Mouse (Mus musculus): ENCODE results near the gene 6330409D20Rik. TPM values are rescaled to one million over a fixed set of nuclear protein-coding genes. Genes with fewer than 3 reads are reported as not detected.

Gene 6330409D20Rik
- polyA plus RNA-seq, 1 experiment from 2014 or later = 2.1 TPM

DNA sequence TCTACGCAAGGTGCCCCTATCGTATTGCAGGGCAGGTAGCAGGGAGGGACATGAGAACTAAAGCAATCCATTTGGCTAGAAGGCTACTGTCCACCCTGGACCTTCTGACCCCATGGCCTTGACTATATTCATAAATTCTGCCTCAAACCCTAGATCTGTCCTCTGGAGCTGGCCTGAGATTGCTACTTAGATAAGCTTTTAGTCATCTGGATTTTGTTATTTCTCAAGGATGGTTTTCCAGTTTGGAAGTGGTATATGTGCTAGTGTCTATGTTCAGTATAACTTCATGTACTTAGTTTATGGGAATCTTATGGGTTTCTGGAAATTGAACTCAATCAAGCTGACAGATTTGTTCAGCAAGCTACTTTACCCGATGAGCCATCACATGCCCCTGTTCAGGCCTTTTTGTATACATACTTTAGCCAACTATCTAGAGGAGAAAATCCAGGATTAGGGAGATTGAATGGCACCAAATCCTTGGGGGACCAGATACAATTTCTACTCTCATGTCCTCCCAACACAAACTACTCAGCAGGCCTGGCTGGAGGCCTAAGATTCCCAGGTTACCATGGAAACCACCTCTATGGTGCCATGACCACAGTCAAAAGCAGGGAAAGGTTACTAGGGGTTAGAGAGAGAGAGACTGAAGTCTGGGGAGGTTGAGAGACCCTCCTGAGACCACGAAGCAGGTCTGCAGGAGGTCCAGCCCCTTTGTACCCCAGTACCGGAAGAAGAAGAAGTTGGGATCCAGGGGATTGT, 28.7 kb upstream of the 6330409D20Rik start:
- no peaks in the 10 kb centered on the region for H3K9me3 ChIP-seq
- no peak overlapping the region for H3K27ac ChIP-seq
- no peak overlapping the region for H3K4me3 ChIP-seq (replicated peaks)
- no peak for ATAC-seq (ENCODE audit: low FRiP score)
- H3K4me2 ChIP-seq = no peak overlapping the region
- no peak overlapping the region for H3K9ac ChIP-seq
- peaks cover 13% of the 10 kb centered on the region for H3K4me1 ChIP-seq
- WGBS = 61% methylated on average over 5 of the region's 5 CpGs
- no peaks in the 10 kb centered on the region for H3K36me3 ChIP-seq (replicated peaks)
- H3K27me3 ChIP-seq = no peaks in the 10 kb centered on the region

DNA sequence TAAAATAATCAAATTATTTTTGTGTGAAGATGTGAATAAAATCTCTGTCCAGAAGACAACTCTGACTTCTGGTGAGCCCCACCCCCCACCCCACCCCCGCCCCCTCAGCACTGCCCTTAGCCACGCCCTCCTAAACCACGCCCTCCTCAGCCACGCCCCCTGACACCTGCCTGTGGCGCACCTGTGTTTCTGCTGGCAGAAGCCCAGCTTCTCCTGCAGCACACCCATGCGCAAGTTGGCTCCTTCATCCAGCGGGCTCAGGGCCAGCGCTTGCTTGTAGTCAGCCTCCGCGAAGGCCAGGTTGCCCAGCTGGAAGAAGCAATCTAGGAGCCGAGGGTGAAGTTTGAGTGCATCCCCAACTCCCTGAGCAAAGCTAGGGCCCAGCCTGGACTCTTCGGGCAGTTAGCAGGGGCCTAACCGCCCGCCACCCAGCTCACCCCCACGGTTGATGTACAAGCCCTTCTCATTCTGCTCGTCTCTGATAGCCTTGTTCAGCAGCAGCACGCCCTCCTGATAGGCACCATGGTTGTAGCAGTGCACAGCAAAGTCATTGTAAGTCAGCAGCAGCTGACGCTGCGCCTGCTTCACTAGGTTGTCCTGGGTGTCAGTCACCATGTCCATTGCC, 28.0 kb upstream of the 6330409D20Rik start:
- Histone ChIP-seq H3K9ac (no peak overlapping the region), H3K4me1 (peaks cover 13% of the 10 kb centered on the region), H3K4me2 (no peak overlapping the region), H3K27me3 (no peaks in the 10 kb centered on the region), H3K4me3 (replicated peaks) (no peak overlapping the region), H3K9me3 (no peaks in the 10 kb centered on the region), H3K27ac (no peak overlapping the region), H3K36me3 (replicated peaks) (no peaks in the 10 kb centered on the region)
- ATAC-seq (ENCODE audit: low FRiP score) = no peak
- WGBS = 58% methylated on average over 17 of the region's 19 CpGs

DNA sequence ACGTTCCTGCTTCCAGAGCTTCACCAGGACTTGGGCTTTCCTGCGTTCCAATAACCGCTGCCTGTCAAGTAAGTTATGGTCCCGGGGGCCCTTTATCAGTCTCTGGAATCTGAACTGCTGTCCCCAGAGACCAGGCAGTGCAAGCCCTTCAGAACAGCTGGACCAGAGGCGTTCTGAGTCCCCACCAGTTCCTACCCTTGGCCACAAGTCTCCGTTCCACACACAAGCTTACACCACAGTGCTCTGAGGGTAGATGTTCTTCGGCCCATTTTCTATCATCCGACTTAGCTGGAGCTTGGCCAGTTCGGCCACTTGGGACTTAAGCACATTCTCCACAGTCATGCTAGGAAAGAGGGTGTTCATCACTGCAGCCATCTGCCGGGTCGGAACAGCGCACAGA, 26.4 kb upstream of the 6330409D20Rik start:
- no peak overlapping the region for H3K4me3 ChIP-seq (replicated peaks)
- H3K9me3 ChIP-seq = no peaks in the 10 kb centered on the region
- 89% methylated on average over 12 of the region's 12 CpGs for WGBS
- peaks cover 11% of the 10 kb centered on the region for H3K36me3 ChIP-seq (replicated peaks)
- H3K27me3 ChIP-seq = no peaks in the 10 kb centered on the region
- no peak for ATAC-seq (ENCODE audit: low FRiP score)
- H3K4me2 ChIP-seq = no peak overlapping the region
- H3K9ac ChIP-seq = no peak overlapping the region
- H3K27ac ChIP-seq = no peak overlapping the region
- H3K4me1 ChIP-seq = peaks cover 13% of the 10 kb centered on the region

- no peak overlapping the region for H3K9ac ChIP-seq
- H3K9me3 ChIP-seq = no peaks in the 10 kb centered on the region
- no peak overlapping the region for H3K27ac ChIP-seq
- 81% methylated on average over 3 of the region's 3 CpGs for WGBS
- H3K4me1 ChIP-seq = peaks cover 7% of the 10 kb centered on the region; the same call in 1 of the 2 replicates
- H3K4me2 ChIP-seq = no peak overlapping the region
- ATAC-seq (ENCODE audit: low FRiP score) = no peak
- H3K27me3 ChIP-seq = no peaks in the 10 kb centered on the region
- no peak overlapping the region for H3K4me3 ChIP-seq (replicated peaks)
- peaks cover 34% of the 10 kb centered on the region for H3K36me3 ChIP-seq (replicated peaks)
These were observed 22.5 kb upstream of the 6330409D20Rik start for GRCm38 (mm10) chr2:32763353-32763752.

- Histone ChIP-seq H3K9me3 (no peaks in the 10 kb centered on the region), H3K27ac (no peak overlapping the region), H3K4me3 (replicated peaks) (no peak overlapping the region), H3K36me3 (replicated peaks) (peaks cover 34% of the 10 kb centered on the region), H3K9ac (no peak overlapping the region), H3K4me2 (no peak overlapping the region), H3K4me1 (peaks cover 15% of the 10 kb centered on the region; the same call in 1 of the 2 replicates), H3K27me3 (no peaks in the 10 kb centered on the region)
- 93% methylated on average over 4 of the region's 4 CpGs for WGBS
- no peak for ATAC-seq (ENCODE audit: low FRiP score)
These were observed 21.0 kb upstream of the 6330409D20Rik start for GRCm38 (mm10) chr2:32761859-32762258.

GRCm38 (mm10) chr2:32761361-32761760, 20.5 kb upstream of the 6330409D20Rik start:
- Histone ChIP-seq H3K36me3 (replicated peaks) (peaks cover 34% of the 10 kb centered on the region), H3K9ac (no peak overlapping the region), H3K4me3 (replicated peaks) (no peak overlapping the region), H3K9me3 (no peaks in the 10 kb centered on the region), H3K27me3 (no peaks in the 10 kb centered on the region), H3K27ac (no peak overlapping the region), H3K4me1 (peaks cover 15% of the 10 kb centered on the region; the same call in 1 of the 2 replicates), H3K4me2 (no peak overlapping the region)
- WGBS = 90% methylated on average over 14 of the region's 14 CpGs
- no peak for ATAC-seq (ENCODE audit: low FRiP score)

GRCm38 (mm10) chr2:32759001-32759400, 18.2 kb upstream of the 6330409D20Rik start:
- no peak for ATAC-seq (ENCODE audit: low FRiP score)
- Histone ChIP-seq H3K27ac (no peak overlapping the region), H3K4me2 (no peak overlapping the region), H3K36me3 (replicated peaks) (peaks cover 44% of the 10 kb centered on the region), H3K4me1 (peaks cover 15% of the 10 kb centered on the region; the same call in 1 of the 2 replicates), H3K27me3 (no peaks in the 10 kb centered on the region), H3K9ac (no peak overlapping the region), H3K4me3 (replicated peaks) (no peak overlapping the region), H3K9me3 (no peaks in the 10 kb centered on the region)
- 76% methylated on average over 2 of the region's 2 CpGs for WGBS

DNA sequence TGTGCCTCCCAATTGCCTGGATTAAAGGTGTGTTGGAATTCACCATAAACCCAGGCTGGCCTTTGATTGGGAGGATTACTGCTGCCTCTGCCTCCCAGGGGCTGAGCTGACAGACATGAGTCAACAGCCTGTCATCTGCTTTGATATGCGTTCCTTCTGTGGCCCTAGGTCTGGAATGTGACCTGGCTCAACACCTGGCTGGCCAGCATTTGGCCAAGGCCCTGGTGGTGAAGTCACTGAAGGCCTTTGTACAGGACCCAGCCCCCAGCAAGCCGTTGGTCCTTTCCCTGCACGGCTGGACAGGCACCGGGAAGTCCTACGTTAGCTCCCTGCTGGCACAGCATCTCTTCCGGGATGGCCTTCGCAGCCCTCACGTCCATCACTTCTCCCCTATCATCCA, 17.7 kb upstream of the 6330409D20Rik start:
- Histone ChIP-seq H3K9ac (no peak overlapping the region), H3K4me1 (peaks cover 15% of the 10 kb centered on the region; the same call in 1 of the 2 replicates), H3K36me3 (replicated peaks) (peaks cover 45% of the 10 kb centered on the region), H3K27ac (no peak overlapping the region), H3K9me3 (no peaks in the 10 kb centered on the region), H3K27me3 (no peaks in the 10 kb centered on the region), H3K4me2 (no peak overlapping the region), H3K4me3 (replicated peaks) (no peak overlapping the region)
- 88% methylated on average over 8 of the region's 8 CpGs for WGBS
- no peak for ATAC-seq (ENCODE audit: low FRiP score)

DNA sequence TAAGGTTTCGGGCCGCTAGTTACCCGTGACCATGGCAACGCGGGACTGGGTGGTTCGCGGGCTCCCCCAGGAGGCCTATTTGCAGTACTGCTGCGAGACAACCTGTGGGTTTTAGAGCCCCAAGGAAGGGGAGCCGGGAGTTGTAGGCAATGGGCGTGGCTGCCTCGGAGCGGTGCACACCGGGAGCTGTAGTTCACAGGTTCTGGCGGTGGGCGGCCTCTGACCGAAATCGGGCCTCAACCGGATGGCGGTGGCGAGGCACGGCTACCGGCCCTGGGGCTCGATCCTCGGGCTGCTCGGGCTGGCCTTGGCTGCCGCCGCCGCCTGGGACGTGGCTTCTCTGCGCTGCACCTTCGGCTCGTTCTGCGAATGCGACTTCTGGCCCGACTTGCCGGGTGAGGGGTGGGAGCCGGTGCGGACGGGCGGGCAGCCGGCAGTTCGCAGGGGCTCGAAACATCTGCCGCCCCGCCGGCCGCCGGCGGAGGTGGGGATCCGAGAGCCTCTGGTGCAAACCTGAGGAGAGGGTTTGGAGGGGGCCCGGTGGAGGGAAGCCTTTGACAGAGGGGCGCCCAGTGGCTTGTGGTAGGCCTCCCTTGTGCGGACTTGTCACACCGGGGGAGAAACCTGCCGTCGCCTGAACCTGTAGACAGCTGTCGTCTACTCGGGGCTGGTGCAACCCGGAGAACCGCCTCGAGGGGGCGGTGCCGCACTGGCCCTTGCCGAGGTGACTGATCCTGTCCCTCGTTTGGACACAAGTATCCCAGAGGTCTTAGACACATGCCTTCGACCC, 16.4 kb upstream of the 6330409D20Rik start, which contains the start of gene Tor2a:
Gene Tor2a (plus strand): TSS at position 179 of the 790 bp plus-strand sequence.
- H3K27ac ChIP-seq = peak within 1 kb of the TSS; percentile 90
- H3K4me1 ChIP-seq = peaks cover 20% of the 10 kb centered on the region
- peak; percentile 94 for ATAC-seq (ENCODE audit: low FRiP score)
- WGBS = under 1% methylated on average over 66 of the region's 66 CpGs
- peaks cover 47% of the 10 kb centered on the region for H3K36me3 ChIP-seq (replicated peaks)
- H3K27me3 ChIP-seq = no peaks in the 10 kb centered on the region
- H3K4me2 ChIP-seq = peak within 1 kb of the TSS; percentile 60
- no peaks in the 10 kb centered on the region for H3K9me3 ChIP-seq
- peak within 1 kb of the TSS; percentile 88 for H3K9ac ChIP-seq
- peak within 1 kb of the TSS; percentile 75 for H3K4me3 ChIP-seq (replicated peaks)

DNA sequence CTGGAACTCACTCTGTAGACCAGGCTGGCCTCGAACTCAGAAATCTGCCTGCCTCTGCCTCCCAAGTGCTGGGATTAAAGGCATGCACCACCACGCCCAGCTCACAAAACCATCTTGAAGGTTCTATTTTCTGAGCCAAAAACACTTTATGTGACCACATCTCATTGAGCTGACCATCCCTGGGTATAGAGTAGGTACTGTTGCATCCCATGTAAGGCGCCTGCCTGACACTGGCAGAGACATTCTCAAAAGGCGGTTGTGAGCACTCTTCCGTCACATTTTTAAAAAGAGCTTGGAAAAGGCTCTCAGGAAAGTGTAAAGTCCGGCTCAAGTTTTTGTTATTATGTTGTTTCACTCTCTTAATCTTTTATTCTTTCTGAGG, 15.8 kb upstream of the 6330409D20Rik start:
- WGBS = 33% methylated on average over 6 of the region's 6 CpGs
- Histone ChIP-seq H3K4me2 (peak overlapping the region; percentile 33), H3K4me1 (peaks cover 26% of the 10 kb centered on the region), H3K9me3 (no peaks in the 10 kb centered on the region), H3K27ac (no peak overlapping the region), H3K4me3 (replicated peaks) (no peak overlapping the region), H3K27me3 (no peaks in the 10 kb centered on the region), H3K9ac (no peak overlapping the region), H3K36me3 (replicated peaks) (peaks cover 43% of the 10 kb centered on the region)
- peak; percentile 21; the same call in 1 of the 2 replicates for ATAC-seq (ENCODE audit: low FRiP score)

- peaks cover 43% of the 10 kb centered on the region for H3K36me3 ChIP-seq (replicated peaks)
- H3K4me1 ChIP-seq = peaks cover 26% of the 10 kb centered on the region
- no peak overlapping the region for H3K4me3 ChIP-seq (replicated peaks)
- H3K27ac ChIP-seq = no peak overlapping the region
- no peaks in the 10 kb centered on the region for H3K27me3 ChIP-seq
- no peaks in the 10 kb centered on the region for H3K9me3 ChIP-seq
- H3K4me2 ChIP-seq = no peak overlapping the region
- 0 out of 2 replicates have a peak overlapping the region, but pooled peaks have one; percentile 12 for H3K9ac ChIP-seq
- ATAC-seq (ENCODE audit: low FRiP score) = no peak
- whole genome bisulfite sequencing = 71% methylated on average over 10 of the region's 10 CpGs
These were observed 11.4 kb upstream of the 6330409D20Rik start for GRCm38 (mm10) chr2:32752181-32752580.

- WGBS = 22% methylated on average over 10 of the region's 10 CpGs
- Histone ChIP-seq H3K9ac (peak overlapping the region; percentile 48; the same call in 1 of the 2 replicates), H3K27ac (peak overlapping the region; percentile 74), H3K36me3 (replicated peaks) (peaks cover 49% of the 10 kb centered on the region), H3K4me2 (peak overlapping the region; percentile 57), H3K27me3 (no peaks in the 10 kb centered on the region), H3K9me3 (no peaks in the 10 kb centered on the region), H3K4me3 (replicated peaks) (peak overlapping the region; percentile 32), H3K4me1 (peaks cover 26% of the 10 kb centered on the region)
- ATAC-seq (ENCODE audit: low FRiP score) = no peak
These were observed 10.8 kb upstream of the 6330409D20Rik start for GRCm38 (mm10) chr2:32751665-32752033.
